Mouse (Mus musculus) MEL (cell line): ENCODE measurements around the gene Pet100. TPM values are rescaled to one million over a fixed set of nuclear protein-coding genes. Genes with fewer than 3 reads are reported as not detected.

Experiments
- DNase-seq: peaks from one replicate; pipeline ENCODE4 v3.0.0; 2011; ENCODE audit warnings: low read depth, low spot score
- H3K27ac ChIP-seq: 2 replicates; pipeline ENCODE4 v1.5.1; 2012; ENCODE audit warnings: low read depth, mild to moderate bottlenecking, control low read depth, low read length, moderate library complexity; ENCODE audit not compliant: control insufficient read depth
- H3K27me3 ChIP-seq, 2 experiments: fragments of 150-350 bp in 1 of 2; sonication (generic) in 1 of 2; 2 replicates each; pipeline ENCODE4 v1.6.1; 2012; ENCODE audit warnings: low read length in 2 of 2, mild to moderate bottlenecking in 2 of 2, improper control_type of control experiment in 1 of 2, moderate library complexity in 1 of 2; ENCODE audit not compliant: insufficient read depth in 2 of 2, control insufficient read depth in 1 of 2
- H3K36me3 ChIP-seq, 2 experiments: 2 replicates each; pipeline ENCODE4 v1.6.1; 2012 to 2014; ENCODE audit warnings: low read length in 2 of 2, improper control_type of control experiment in 1 of 2, inconsistent platforms in 1 of 2, mild to moderate bottlenecking in 1 of 2; ENCODE audit not compliant: insufficient read depth in 2 of 2, control insufficient read depth in 1 of 2
- H3K4me1 ChIP-seq, 2 experiments: fragments of 150-350 bp in 1 of 2; sonication (generic) in 1 of 2; 2 replicates each; pipeline ENCODE4 v1.6.1; 2012; ENCODE audit warnings: low read length in 2 of 2, improper control_type of control experiment in 1 of 2, mild to moderate bottlenecking in 1 of 2; ENCODE audit not compliant: insufficient read depth in 2 of 2, control insufficient read depth in 1 of 2
- H3K4me3 ChIP-seq, 2 experiments: fragments of 150-350 bp in 1 of 2; sonication (generic) in 1 of 2; 2 replicates each; pipeline ENCODE4 v1.5.1; 2012; ENCODE audit warnings: low read depth in 2 of 2, low read length in 2 of 2, mild to moderate bottlenecking in 2 of 2, moderate library complexity in 2 of 2, control low read depth in 1 of 2, improper control_type of control experiment in 1 of 2; ENCODE audit not compliant: control insufficient read depth in 1 of 2, insufficient read depth in 1 of 2
- H3K79me2 ChIP-seq: 2 replicates; pipeline ENCODE4 v1.6.1; 2012; ENCODE audit warnings: mild to moderate bottlenecking, low read length, moderate library complexity; ENCODE audit not compliant: control insufficient read depth, poor library complexity, insufficient read depth
- H3K9ac ChIP-seq: 2 replicates; pipeline ENCODE4 v1.6.1; 2012; ENCODE audit warnings: low read depth, mild to moderate bottlenecking, control low read depth, low read length, moderate library complexity; ENCODE audit not compliant: control insufficient read depth, poor library complexity, severe bottlenecking
- H3K9me3 ChIP-seq: fragments of 150-350 bp; sonication (generic); replicated peaks from 2 replicates; pipeline ENCODE4 v1.6.1; 2012; ENCODE audit warnings: mild to moderate bottlenecking, low read length, improper control_type of control experiment, moderate library complexity; ENCODE audit not compliant: insufficient read depth
- CTCF ChIP-seq, 3 experiments: IDR thresholded peaks in 2 of 3; conservative IDR thresholded peaks in 1 of 3; 2 replicates each; pipeline ENCODE4 v1.5.1; 2011 to 2012; ENCODE audit warnings: low read length in 3 of 3, low read depth in 2 of 3, mild to moderate bottlenecking in 2 of 3, improper control_type of control experiment in 1 of 3, inconsistent platforms in 1 of 3, mixed read lengths in 1 of 3, moderate library complexity in 1 of 3; ENCODE audit not compliant: control insufficient read depth in 1 of 3, insufficient read depth in 1 of 3, poor library complexity in 1 of 3, severe bottlenecking in 1 of 3
- ELF1 ChIP-seq: IDR thresholded peaks from 2 replicates; pipeline ENCODE4 v1.6.1; 2014; ENCODE audit warnings: low read depth, mild to moderate bottlenecking, inconsistent platforms, low read length, improper control_type of control experiment, moderate library complexity
- ETS1 ChIP-seq: IDR thresholded peaks from 2 replicates; pipeline ENCODE4 v1.6.1; 2012; ENCODE audit warnings: low read depth, mild to moderate bottlenecking, inconsistent platforms, low read length, improper control_type of control experiment, moderate library complexity
- HCFC1 ChIP-seq: IDR thresholded peaks from 2 replicates; pipeline ENCODE4 v1.6.1; 2012; ENCODE audit warnings: low read depth, mild to moderate bottlenecking, inconsistent platforms, low read length, improper control_type of control experiment, moderate library complexity
- MAFK ChIP-seq: IDR thresholded peaks from 2 replicates; pipeline ENCODE4 v1.6.1; 2011; ENCODE audit warnings: low read depth, mild to moderate bottlenecking, low read length, improper control_type of control experiment, borderline replicate concordance
- MAX ChIP-seq: IDR thresholded peaks from 2 replicates; pipeline ENCODE4 v1.6.1; 2011; ENCODE audit warnings: low read length, improper control_type of control experiment
- MAZ ChIP-seq: IDR thresholded peaks from 2 replicates; pipeline ENCODE4 v1.6.1; 2012; ENCODE audit warnings: low read depth, mild to moderate bottlenecking, inconsistent platforms, low read length, improper control_type of control experiment
- MEF2A ChIP-seq: IDR thresholded peaks from 2 replicates; pipeline ENCODE4 v1.6.1; 2014; ENCODE audit warnings: low read depth, mild to moderate bottlenecking, inconsistent platforms, low read length, improper control_type of control experiment; ENCODE audit not compliant: poor library complexity, insufficient replicate concordance, severe bottlenecking; ENCODE audit errors: extremely low read depth
- MXI1 ChIP-seq: IDR thresholded peaks from 2 replicates; pipeline ENCODE4 v1.6.1; 2011; ENCODE audit warnings: mild to moderate bottlenecking, low read depth, low read length, improper control_type of control experiment
- MYB ChIP-seq: IDR thresholded peaks from 2 replicates; pipeline ENCODE4 v1.6.1; 2011; ENCODE audit warnings: mild to moderate bottlenecking, low read depth, low read length, improper control_type of control experiment
- MYC ChIP-seq: IDR thresholded peaks from 2 replicates; pipeline ENCODE4 v1.6.1; 2011; ENCODE audit warnings: low read depth, mild to moderate bottlenecking, low read length, improper control_type of control experiment, moderate library complexity
- NELFE ChIP-seq: IDR thresholded peaks from 2 replicates; pipeline ENCODE4 v1.6.1; 2011; ENCODE audit warnings: low read depth, low read length, improper control_type of control experiment
- NRF1 ChIP-seq: IDR thresholded peaks from 2 replicates; pipeline ENCODE4 v1.6.1; 2014; ENCODE audit warnings: low read depth, mild to moderate bottlenecking, inconsistent platforms, low read length, improper control_type of control experiment, moderate library complexity; ENCODE audit not compliant: poor library complexity, insufficient read depth, severe bottlenecking
- POLR2A ChIP-seq, 2 experiments: IDR thresholded peaks; 2 replicates each; pipeline ENCODE4 v1.6.1; 2011 to 2012; ENCODE audit warnings: low read length in 2 of 2, mild to moderate bottlenecking in 2 of 2, control low read depth in 1 of 2, improper control_type of control experiment in 1 of 2, low read depth in 1 of 2, moderate library complexity in 1 of 2; ENCODE audit not compliant: control insufficient read depth in 1 of 2, insufficient read depth in 1 of 2, poor library complexity in 1 of 2
- POLR2AphosphoS2 ChIP-seq: IDR thresholded peaks from 2 replicates; pipeline ENCODE4 v1.6.1; 2011; ENCODE audit warnings: low read length, improper control_type of control experiment
- RCOR1 ChIP-seq: IDR thresholded peaks from 2 replicates; pipeline ENCODE4 v1.6.1; 2012; ENCODE audit warnings: low read depth, mild to moderate bottlenecking, inconsistent platforms, low read length, improper control_type of control experiment
- SIN3A ChIP-seq: IDR thresholded peaks from 2 replicates; pipeline ENCODE4 v1.6.1; 2012; ENCODE audit warnings: low read length, improper control_type of control experiment, inconsistent platforms
- SMC3 ChIP-seq: IDR thresholded peaks from 2 replicates; pipeline ENCODE4 v1.6.1; 2011; ENCODE audit warnings: low read depth, low read length, improper control_type of control experiment
- TBP ChIP-seq: IDR thresholded peaks from 2 replicates; pipeline ENCODE4 v1.8.0; 2011; ENCODE audit warnings: low read depth, low read length, improper control_type of control experiment
- TCF12 ChIP-seq: IDR thresholded peaks from 2 replicates; pipeline ENCODE4 v1.6.1; 2014; ENCODE audit warnings: low read depth, mild to moderate bottlenecking, inconsistent platforms, low read length, improper control_type of control experiment, moderate library complexity
- USF1 ChIP-seq: IDR thresholded peaks from 2 replicates; pipeline ENCODE4 v1.6.1; 2014; ENCODE audit warnings: low read depth, mild to moderate bottlenecking, inconsistent platforms, low read length, improper control_type of control experiment, moderate library complexity
- ZC3H11A ChIP-seq: IDR thresholded peaks from 2 replicates; pipeline ENCODE4 v1.6.1; 2012; ENCODE audit warnings: low read depth, mild to moderate bottlenecking, inconsistent platforms, low read length, improper control_type of control experiment
- ZMIZ1 ChIP-seq: IDR thresholded peaks from 2 replicates; pipeline ENCODE4 v1.6.1; 2012; ENCODE audit warnings: low read depth, mild to moderate bottlenecking, inconsistent platforms, low read length, improper control_type of control experiment, moderate library complexity
- ZNF384 ChIP-seq: IDR thresholded peaks from 2 replicates; pipeline ENCODE4 v1.6.1; 2012; ENCODE audit warnings: low read depth, mild to moderate bottlenecking, inconsistent platforms, low read length, improper control_type of control experiment
- polyA plus RNA-seq, 2 experiments: library from polyadenylated mRNA; stranded (reverse) in 1 of 2; unstranded in 1 of 2; fragments of >175 nt in 1 of 2; fragments of >200 nt in 1 of 2; gene quantifications; 2 replicates each; pipeline versions ENCODE4 v1.2.1 to v1.2.4; 2012; ENCODE audit warnings: low replicate concordance in 2 of 2, low read depth in 1 of 2; ENCODE audit not compliant: insufficient read length in 2 of 2, insufficient read depth in 1 of 2, missing spikeins in 1 of 2
- total RNA-seq: library from RNA; depleted of rRNA; stranded (reverse); fragments of 300-350 nt; gene quantifications from 2 replicates; pipeline ENCODE4 v1.2.3, GENCODE M21; 2012

Pet100 gene
- total and polyA plus RNA-seq, 3 experiments: 58.7 to 64.2 TPM; not detected in 1

- Histone ChIP-seq H3K4me1 (peaks cover 10 to 18% of the 10 kb centered on the region in 2 experiments), H3K27ac (peak overlapping the region; percentile 99), H3K79me2 (peaks cover 11% of the 10 kb centered on the region), H3K9me3 (no peaks in the 10 kb centered on the region), H3K4me3 (no peak overlapping the region), H3K27me3 (no peaks in the 10 kb centered on the region), H3K9ac (no peak overlapping the region), H3K36me3 (peaks cover 0 to 24% of the 10 kb centered on the region in 2 experiments; a peak in 2 of 4 replicates)
- TF ChIP-seq ZC3H11A (no peak), SMC3 (peak; percentile 22; the same call in 1 of the 2 replicates), CTCF (IDR thresholded peaks at IDR 0.05 in 2 of 3, conservative IDR thresholded peaks at IDR 0.05 in 1 of 3; ENCODE audit: control insufficient read depth in 1 of 3, insufficient read depth in 1 of 3, low read depth in 2 of 3, low read length in 3 of 3, poor library complexity in 1 of 3, severe bottlenecking in 1 of 3) (peak in 2 of 3 experiments; percentile 43 to 53; a peak in 4 of 6 replicates), MAX (no peak), RCOR1 (no peak)
- DNase-seq: peak; percentile 78
These were observed 6.7 kb downstream of the Pet100 start for GRCm38 (mm10) chr8:3628014-3628413.

DNA sequence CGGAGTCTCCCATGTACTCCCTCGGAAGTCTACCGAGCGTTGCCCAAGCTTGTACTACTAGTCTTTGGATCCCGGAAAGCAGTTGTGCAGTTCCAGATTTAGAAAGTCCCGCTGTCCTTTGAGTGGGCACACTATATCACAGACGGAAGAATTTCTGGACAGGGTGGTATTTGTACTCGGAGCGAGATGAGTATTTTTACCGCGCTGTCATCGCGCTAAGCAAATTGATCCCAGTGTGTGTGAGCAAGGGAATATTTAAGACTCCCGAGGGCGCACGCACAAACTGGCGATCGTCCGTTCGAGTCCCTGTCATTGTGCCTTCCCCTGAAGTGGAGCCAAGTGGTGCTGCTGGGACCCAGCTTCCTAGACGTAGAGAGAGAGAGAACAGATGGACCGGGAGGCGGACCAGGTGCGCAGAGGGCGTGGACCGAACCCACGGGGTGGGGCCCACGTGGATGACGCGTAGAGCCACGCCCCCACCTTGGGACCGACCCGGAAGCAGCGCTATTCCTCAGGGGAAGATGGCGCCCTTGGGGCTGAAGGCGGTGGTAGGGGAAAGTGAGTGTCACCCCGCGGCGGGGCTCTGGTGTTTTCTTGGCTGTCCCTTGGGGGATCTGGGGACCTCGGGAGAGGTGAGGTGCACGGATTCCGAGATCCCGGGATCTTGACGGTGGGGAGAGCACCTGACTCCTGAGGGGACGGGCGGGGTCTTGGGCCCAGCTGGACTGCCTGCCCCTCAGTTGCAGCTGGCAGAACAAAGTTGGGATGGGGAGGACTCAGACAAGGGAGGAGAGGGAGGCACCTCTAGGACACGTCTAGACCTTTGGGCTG is 9.5 kb downstream of the Pet100 start, which contains the start of gene Stxbp2:
Gene Stxbp2, plus strand, starts transcription at position 309 of the 831 bp plus-strand sequence.
- peak; percentile 88 for DNase-seq
- Histone ChIP-seq H3K27ac (peak within 1 kb of the TSS; percentile 20), H3K4me1 (peaks cover 10 to 18% of the 10 kb centered on the region in 2 experiments), H3K36me3 (peaks cover 3 to 24% of the 10 kb centered on the region in 2 experiments; a peak in 3 of 4 replicates), H3K9ac (peak within 1 kb of the TSS; percentile 85), H3K79me2 (peaks cover 11% of the 10 kb centered on the region), H3K9me3 (no peaks in the 10 kb centered on the region), H3K4me3 (peak within 1 kb of the TSS; percentile 85 to 87), H3K27me3 (no peaks in the 10 kb centered on the region)
- peak; percentile 16; the same call in 1 of the 2 replicates for TF ChIP-seq ETS1
- TF ChIP-seq MXI1: peak; percentile 68; the same call in 1 of the 2 replicates
- no peak for TF ChIP-seq SMC3
- no peak for TF ChIP-seq MAFK
- TF ChIP-seq MAZ: peak; percentile 52; the same call in 1 of the 2 replicates
- TF ChIP-seq NELFE: peak; percentile 74
- peak; percentile 81 to 84 for TF ChIP-seq POLR2A (IDR thresholded peaks at IDR 0.05; ENCODE audit: control insufficient read depth in 1 of 2, insufficient read depth in 1 of 2, low read depth in 1 of 2, low read length in 2 of 2, poor library complexity in 1 of 2)
- TF ChIP-seq ZMIZ1: peak; percentile 60; the same call in 1 of the 2 replicates
- TF ChIP-seq TBP: peak; percentile 39; the same call in 1 of the 2 replicates
- TF ChIP-seq MYC: 0 out of 2 replicates have a peak, but pooled peaks have one; percentile 3
- peak; percentile 45; the same call in 1 of the 2 replicates for TF ChIP-seq NRF1
- peak; percentile 71 for TF ChIP-seq HCFC1
- TF ChIP-seq SIN3A: peak; percentile 58
- peak; percentile 71 for TF ChIP-seq USF1
- TF ChIP-seq POLR2AphosphoS2: peak; percentile 74; the same call in 1 of the 2 replicates
- TF ChIP-seq MYB: 0 out of 2 replicates have a peak, but pooled peaks have one; percentile 30
- TF ChIP-seq MEF2A: no peak
- TF ChIP-seq TCF12: peak; percentile 68
- TF ChIP-seq ZNF384: no peak
- no peak for TF ChIP-seq RCOR1
- peak; percentile 98 for TF ChIP-seq ELF1
- TF ChIP-seq MAX: peak; percentile 75
